Mouse (Mus musculus): ENCODE data around the gene Cdkl3. TPM values are rescaled to one million over a fixed set of nuclear protein-coding genes. Genes with fewer than 3 reads are reported as not detected.

Cdkl3 gene
- total RNA-seq, 2 experiments from 2014 or later = 11.9 to 17.0 TPM

DNA sequence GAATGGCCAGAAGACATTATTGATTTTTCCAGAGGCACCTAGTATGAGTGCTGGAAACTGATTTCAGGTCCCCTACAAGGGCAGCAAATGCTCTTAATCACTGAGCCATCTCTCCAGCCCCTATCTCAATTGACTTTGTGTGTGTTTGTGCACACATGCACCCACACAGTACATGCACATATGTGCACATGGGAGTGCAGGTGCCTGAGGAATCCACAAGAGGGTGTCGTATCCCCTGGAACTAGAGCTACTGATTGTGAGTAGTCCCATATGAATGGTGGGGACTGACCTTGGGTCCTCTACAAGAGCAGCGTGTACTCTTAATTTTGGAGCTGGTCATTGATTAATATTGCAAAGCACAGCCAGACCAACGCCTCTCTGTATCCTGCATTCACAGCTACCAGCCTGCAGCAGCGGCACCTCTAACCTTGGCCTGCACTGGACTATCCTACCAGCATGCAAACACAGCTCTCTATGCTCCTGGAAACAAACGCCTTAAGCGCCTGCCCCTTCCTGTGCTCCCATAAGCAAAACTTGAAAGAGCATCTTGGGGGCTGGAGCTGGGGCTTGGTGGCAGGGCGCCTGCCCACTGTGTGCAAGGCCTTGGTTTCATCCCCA, 126.5 kb downstream of the Cdkl3 start:
- peak in 1 of 2 experiments; percentile 53 for DNase-seq (ENCODE audit: low spot score in 2 of 2)
- intact Hi-C loops (cut with DNase I) = no loop called here

Small RNAs within 50 kb of the gene (microRNA-seq; reads per million reads assigned to microRNA genes)
- gene Gm24157 (0 reads per million in 2 experiments), gene Mir3061 (10.8 to 28.9 reads per million in 2 experiments)

Other genes with a start within 250 kb of the Cdkl3 start
- gene Sec24a, start 240.6 kb upstream of the Cdkl3 start, total RNA-seq (2021) = 10 to 100 TPM; 20.9 to 24.4 TPM
- 10 to 100 TPM; 73.8 to 74.4 TPM for gene Sar1b, start 240.5 kb upstream of the Cdkl3 start, total RNA-seq (2021)
- gene Jade2, start 146.6 kb upstream of the Cdkl3 start, total RNA-seq (2021) = 10 to 100 TPM; 12.3 to 13.4 TPM
- gene Cdkn2aipnl, start 36.6 kb upstream of the Cdkl3 start, total RNA-seq (2021) = 10 to 100 TPM; 32.8 to 32.9 TPM
- gene Ube2b, start 3.5 kb upstream of the Cdkl3 start, total RNA-seq (2021) = 100 to 1,000 TPM; 167 to 182 TPM
- gene Ppp2ca, start 94.5 kb downstream of the Cdkl3 start, total RNA-seq (2021) = 100 to 1,000 TPM; 129 to 131 TPM
- not detected for gene Olfr1373, start 141.3 kb downstream of the Cdkl3 start, total RNA-seq (2021)
- not detected for gene Olfr1371, start 209.8 kb downstream of the Cdkl3 start, total RNA-seq (2021)
- 100 to 1,000 TPM; 473 to 503 TPM for gene Skp1a, start 227.8 kb downstream of the Cdkl3 start, total RNA-seq (2021)

Data from left cerebral cortex, postnatal 14 days (tissue).